8 mouse cellular contexts compared by ENCODE assay signal in the genomic region with DNA sequence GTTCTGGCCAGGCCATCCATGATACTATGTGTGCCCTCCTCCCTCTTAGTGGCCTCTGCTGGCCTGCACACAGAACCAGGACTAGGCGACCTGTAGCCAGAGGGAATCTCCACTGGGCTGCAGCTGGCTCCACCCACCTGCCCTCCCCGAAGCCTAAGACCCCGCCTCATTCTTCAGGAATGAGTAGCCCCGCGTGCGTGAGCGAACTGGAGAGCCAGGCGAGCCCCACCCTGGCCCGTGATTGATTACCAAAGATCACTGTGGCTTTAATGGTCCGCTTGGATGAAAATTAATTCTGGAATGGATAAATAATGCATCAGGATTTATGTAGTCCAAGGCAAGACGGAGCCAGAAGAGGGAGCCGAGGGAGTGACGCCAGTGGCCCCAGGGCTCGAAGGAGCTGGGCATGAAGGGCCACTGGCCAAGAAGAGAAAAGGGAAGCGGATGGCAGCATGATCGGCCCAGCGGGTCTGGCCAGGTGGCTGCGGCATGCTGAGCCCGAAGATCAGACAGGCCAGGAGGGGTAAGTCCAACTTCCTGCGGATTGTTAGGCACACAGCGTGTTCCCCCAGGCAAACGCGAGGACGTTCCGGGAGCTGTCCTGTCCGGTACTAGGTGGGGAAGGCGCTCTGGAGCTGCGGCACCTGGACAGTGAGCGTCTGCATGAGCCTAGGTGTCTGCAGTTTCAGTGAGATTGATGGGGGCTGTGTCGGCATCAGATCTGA. TPM values are rescaled to one million over a fixed set of nuclear protein-coding genes. Genes with fewer than 3 reads are reported as not detected.
A peak's percentile ranks its signal among the peaks of the same experiment; 100 is the strongest.
DNase-seq lines count a peak whose midpoint lies in the region; ATAC-seq lines count a peak whose summit lies in the region.

No protein-coding gene starts in this region.

- peak; percentile 89 for DNase-seq in NIH3T3 (ENCODE audit: low read depth)
- DNase-seq in forebrain, embryonic 14.5 days (ENCODE audit: low spot score): peak; percentile 23
- no peak for DNase-seq in spleen, postnatal 10 days (ENCODE audit: low spot score in 2 of 2)
- no peak for DNase-seq in frontal cortex, adult 2 months (ENCODE audit: extremely low spot score in 1 of 2, low spot score in 1 of 2)

- peaks cover 15% of the 10 kb centered on the region for H3K4me1 ChIP-seq in brown adipose tissue, adult 24 weeks (ENCODE audit: control insufficient read depth, insufficient read depth, insufficient read length, low read length)
- peaks cover 5% of the 10 kb centered on the region for H3K4me1 ChIP-seq in forebrain, embryonic 14.5 days (ENCODE audit: control insufficient read depth, insufficient read depth, low read length)
- peaks cover 22% of the 10 kb centered on the region for H3K4me1 ChIP-seq in limb, embryonic 13.5 days
- H3K4me1 ChIP-seq in midbrain, embryonic 12.5 days: peaks cover 13% of the 10 kb centered on the region

- peak overlapping the region; percentile 52 for H3K4me3 ChIP-seq in brown adipose tissue, adult 24 weeks (ENCODE audit: insufficient read depth, low read depth, low read length)
- H3K4me3 ChIP-seq in forebrain, embryonic 14.5 days (ENCODE audit: low read depth, low read length): peak overlapping the region; percentile 31
- H3K4me3 ChIP-seq in limb, embryonic 13.5 days: peak overlapping the region; percentile 44
- peak overlapping the region; percentile 44 for H3K4me3 ChIP-seq in midbrain, embryonic 12.5 days

- peak overlapping the region; percentile 52 for H3K4me2 ChIP-seq in forebrain, embryonic 14.5 days (ENCODE audit: low read length)
- peak overlapping the region; percentile 89 for H3K4me2 ChIP-seq in limb, embryonic 13.5 days (replicated peaks)
- H3K4me2 ChIP-seq in midbrain, embryonic 12.5 days (replicated peaks): peak overlapping the region; percentile 78

- H3K27me3 ChIP-seq in forebrain, embryonic 14.5 days (replicated peaks; ENCODE audit: control insufficient read depth, insufficient read depth, low read length): no peaks in the 10 kb centered on the region
- peaks cover 36% of the 10 kb centered on the region for H3K27me3 ChIP-seq in limb, embryonic 13.5 days
- peaks cover 49% of the 10 kb centered on the region for H3K27me3 ChIP-seq in midbrain, embryonic 12.5 days

- WGBS in forebrain, embryonic 14.5 days: under 1% methylated on average over 30 of the region's 30 CpGs
- under 1% methylated on average over 30 of the region's 30 CpGs for WGBS in limb, embryonic 13.5 days
- WGBS in midbrain, embryonic 12.5 days: under 1% methylated on average over 30 of the region's 30 CpGs

- peak overlapping the region; percentile 51; the same call in 1 of the 2 replicates for H3K27ac ChIP-seq in brown adipose tissue, adult 24 weeks (replicated peaks; ENCODE audit: low read depth, low read length)
- H3K27ac ChIP-seq in forebrain, embryonic 14.5 days (ENCODE audit: low read depth, low read length): no peak overlapping the region
- no peak overlapping the region for H3K27ac ChIP-seq in limb, embryonic 13.5 days
- H3K27ac ChIP-seq in midbrain, embryonic 12.5 days (replicated peaks): no peak overlapping the region

- no peaks in the 10 kb centered on the region for H3K9me3 ChIP-seq in forebrain, embryonic 14.5 days (replicated peaks; ENCODE audit: control insufficient read depth, low read length)
- H3K9me3 ChIP-seq in limb, embryonic 13.5 days: no peaks in the 10 kb centered on the region
- H3K9me3 ChIP-seq in midbrain, embryonic 12.5 days: no peaks in the 10 kb centered on the region

- ATAC-seq in forebrain, embryonic 14.5 days: peak; percentile 54
- ATAC-seq in hematopoietic stem cell, adult 5-6 weeks (replicated peaks in 1 of 2; ENCODE audit: insufficient read depth in 1 of 2, low FRiP score in 2 of 2, low TSS enrichment in 1 of 2, low read depth in 1 of 2, poor library complexity in 2 of 2, severe bottlenecking in 2 of 2): peak; percentile 42 to 59
- peak; percentile 62 for ATAC-seq in limb, embryonic 13.5 days (ENCODE audit: low FRiP score, low read depth)
- peak; percentile 60 for ATAC-seq in midbrain, embryonic 12.5 days (ENCODE audit: low FRiP score, low read depth)

- H3K36me3 ChIP-seq in forebrain, embryonic 14.5 days (ENCODE audit: control insufficient read depth, insufficient read depth, low read length): no peaks in the 10 kb centered on the region
- no peaks in the 10 kb centered on the region for H3K36me3 ChIP-seq in limb, embryonic 13.5 days
- H3K36me3 ChIP-seq in midbrain, embryonic 12.5 days: no peaks in the 10 kb centered on the region

- peak overlapping the region; percentile 46; the same call in 1 of the 2 replicates for H3K9ac ChIP-seq in forebrain, embryonic 14.5 days (ENCODE audit: low read length)
- H3K9ac ChIP-seq in limb, embryonic 13.5 days: peak overlapping the region; percentile 56
- peak overlapping the region; percentile 34 for H3K9ac ChIP-seq in midbrain, embryonic 12.5 days (replicated peaks)

RNA-seq across cellular contexts. Expression of gene Arhgap22, which starts 36.6 kb away (rescaled TPM):
- polyA plus RNA-seq in brown adipose tissue, adult 24 weeks (2012; ENCODE audit: insufficient read depth, insufficient read length, missing spikeins): 0.95 and 2.2 TPM in 2 replicates
- 0.72 and 2.9 TPM in 2 replicates for polyA plus RNA-seq in forebrain, embryonic 14.5 days (2014; fragmentation: Nextera tagmentation; extraction: Ambion mirVana)
- total RNA-seq in hematopoietic stem cell, adult 5-6 weeks (2017): 0.50 TPM in 1 of 2 replicates, not detected in the other
- polyA plus RNA-seq in limb, embryonic 13.5 days (2015; fragmentation: Nextera tagmentation; extraction: Ambion mirVana): 4.3 and 7.7 TPM in 2 replicates
- polyA plus RNA-seq in midbrain, embryonic 12.5 days (2016; fragmentation: Nextera tagmentation; extraction: Ambion mirVana): 0.75 and 0.89 TPM in 2 replicates
- polyA plus RNA-seq in frontal cortex, adult 2 months (2012; rRNA removed): 20.0 and 23.3 TPM in 2 replicates

Comparison
In these comparisons a context has a peak if more than half of its experiments do, and no peak if none do; other contexts are left out.
1. DNase-seq: peak in NIH3T3 (single experiment) and forebrain, embryonic 14.5 days (single experiment); none in spleen, postnatal 10 days (0 of 2) and frontal cortex, adult 2 months (0 of 2).
2. Peak in every context shown above with its lines, with median percentiles within 50 percentile points of each other: H3K4me3 ChIP-seq, ATAC-seq, H3K4me2 ChIP-seq and H3K9ac ChIP-seq.